Mouse (Mus musculus) testis, adult 2 months (tissue): ENCODE data around the gene Ankrd22.

ENCODE experiments used
- CTCF ChIP-seq: fragments of 200-500 bp; IDR thresholded peaks from 2 replicates; pipeline ENCODE4 v1.5.1; 2012; ENCODE audit warnings: low read depth, mild to moderate bottlenecking, inconsistent platforms, low read length, moderate library complexity; ENCODE audit not compliant: control insufficient read depth, insufficient read depth, insufficient replicate concordance
- POLR2A ChIP-seq: fragments of 200-500 bp; IDR thresholded peaks from 2 replicates; pipeline ENCODE4 v1.6.1; 2012; ENCODE audit warnings: low read depth, mild to moderate bottlenecking, inconsistent platforms, low read length, moderate library complexity; ENCODE audit not compliant: control insufficient read depth

GRCm38 (mm10) chr19:34138720-34139430, 27.0 kb downstream of the Ankrd22 start:
- TF ChIP-seq POLR2A, result no peak
- TF ChIP-seq CTCF, result no peak
